Mouse (Mus musculus): ENCODE results near the gene Ranbp17. TPM values are rescaled to one million over a fixed set of nuclear protein-coding genes. Genes with fewer than 3 reads are reported as not detected.

Gene Ranbp17
- polyA plus RNA-seq (2014; fragmentation: Illumina TruSeq; extraction: RNeasy Lipid Tissue Mini Kit (QIAGEN cat#74804); ENCODE audit: low read depth, low replicate concordance), result 3.6 TPM

GRCm38 (mm10) chr11:33513376-33513991, at the start of gene Ranbp17:
TSS of gene Ranbp17 (minus strand) at chr11:33513746.

GRCm38 (mm10) chr11:33276637-33277036, 236.9 kb downstream of the Ranbp17 start, which contains the start of gene Gm12117:
TSS of gene Gm12117 (minus strand) at chr11:33276737.

GRCm38 (mm10) chr11:33203383-33204328, 309.9 kb downstream of the Ranbp17 start, which contains the start of gene Tlx3:
TSS of gene Tlx3 (minus strand) at chr11:33203589.

GRCm38 (mm10) chr11:33162998-33163506, 350.5 kb downstream of the Ranbp17 start, which contains the start of gene Npm1:
TSS of gene Npm1 (minus strand) at chr11:33163206.

Other genes starting within 250 kb of the Ranbp17 start
- not detected for gene Gm12117, start 237.0 kb downstream of the Ranbp17 start, polyA plus RNA-seq (2014; fragmentation: Illumina TruSeq; extraction: RNeasy Lipid Tissue Mini Kit (QIAGEN cat#74804); ENCODE audit: low read depth, low replicate concordance)
- gene Gabrp, start 65.2 kb upstream of the Ranbp17 start, polyA plus RNA-seq (2014; fragmentation: Illumina TruSeq; extraction: RNeasy Lipid Tissue Mini Kit (QIAGEN cat#74804); ENCODE audit: low read depth, low replicate concordance), result 0.09 TPM
- gene D130052B06Rik, start 85.6 kb upstream of the Ranbp17 start, polyA plus RNA-seq (2014; fragmentation: Illumina TruSeq; extraction: RNeasy Lipid Tissue Mini Kit (QIAGEN cat#74804); ENCODE audit: low read depth, low replicate concordance), result 0.38 TPM

Data from adipose tissue, adult 10 weeks (tissue).